Mouse (Mus musculus): ENCODE measurements around the gene Dmbt1.
"Not testable (repeated sequence)": the region's sequence is repeated elsewhere in the genome, so short reads cannot be mapped to it uniquely, and the experiment has no call there.

Dmbt1 gene

GRCm38 (mm10) chr7:131054808-131055370, 23.0 kb downstream of the Dmbt1 start:
- peak; percentile 12 for DNase-seq

- not testable (repeated sequence) for DNase-seq
These were observed 26.1 kb downstream of the Dmbt1 start for GRCm38 (mm10) chr7:131057918-131058317.

- peak; percentile 38 for DNase-seq
These were observed 28.0 kb downstream of the Dmbt1 start for GRCm38 (mm10) chr7:131059808-131060207.

GRCm38 (mm10) chr7:131062541-131062940, 30.7 kb downstream of the Dmbt1 start:
- DNase-seq, result peak; percentile 20

- peak; percentile 42 for DNase-seq
These were observed 36.3 kb downstream of the Dmbt1 start for GRCm38 (mm10) chr7:131068191-131068590.

- DNase-seq, result not testable (repeated sequence)
These were observed 41.6 kb downstream of the Dmbt1 start for GRCm38 (mm10) chr7:131073476-131073875.

GRCm38 (mm10) chr7:131074098-131074497, 42.2 kb downstream of the Dmbt1 start:
- DNase-seq, result not testable (repeated sequence)

GRCm38 (mm10) chr7:131075956-131076355, 44.1 kb downstream of the Dmbt1 start:
- DNase-seq, result peak; percentile 14

GRCm38 (mm10) chr7:131082403-131082802, 50.5 kb downstream of the Dmbt1 start:
- not testable (repeated sequence) for DNase-seq

GRCm38 (mm10) chr7:131112486-131112885, 80.6 kb downstream of the Dmbt1 start:
- DNase-seq, result peak; percentile 77

GRCm38 (mm10) chr7:131113676-131114075, 81.8 kb downstream of the Dmbt1 start:
- DNase-seq, result peak; percentile 50

GRCm38 (mm10) chr7:131114434-131114833, 82.6 kb downstream of the Dmbt1 start:
- no peak for DNase-seq

- no peak for DNase-seq
These were observed 90.5 kb downstream of the Dmbt1 start for GRCm38 (mm10) chr7:131122210-131122807.

GRCm38 (mm10) chr7:131130021-131130420, 98.2 kb downstream of the Dmbt1 start:
- no peak for DNase-seq

GRCm38 (mm10) chr7:131133181-131133580, 101.3 kb downstream of the Dmbt1 start:
- DNase-seq, result no peak

GRCm38 (mm10) chr7:131146214-131146613, 114.4 kb downstream of the Dmbt1 start, which contains the start of gene 4933402N03Rik:
4933402N03Rik (minus strand) TSS chr7:131146314.
- DNase-seq, result no peak

GRCm38 (mm10) chr7:131150179-131150578, 118.3 kb downstream of the Dmbt1 start:
- no peak for DNase-seq

GRCm38 (mm10) chr7:131153044-131153443, 121.2 kb downstream of the Dmbt1 start:
- no peak for DNase-seq

GRCm38 (mm10) chr7:131162251-131162650, 130.4 kb downstream of the Dmbt1 start:
- DNase-seq, result no peak

GRCm38 (mm10) chr7:131167771-131168170, 135.9 kb downstream of the Dmbt1 start:
- no peak for DNase-seq

- no peak for DNase-seq
These were observed 137.2 kb downstream of the Dmbt1 start for GRCm38 (mm10) chr7:131169099-131169498.
